ENCODE assay signal across 8 mouse cellular contexts in the genomic region with DNA sequence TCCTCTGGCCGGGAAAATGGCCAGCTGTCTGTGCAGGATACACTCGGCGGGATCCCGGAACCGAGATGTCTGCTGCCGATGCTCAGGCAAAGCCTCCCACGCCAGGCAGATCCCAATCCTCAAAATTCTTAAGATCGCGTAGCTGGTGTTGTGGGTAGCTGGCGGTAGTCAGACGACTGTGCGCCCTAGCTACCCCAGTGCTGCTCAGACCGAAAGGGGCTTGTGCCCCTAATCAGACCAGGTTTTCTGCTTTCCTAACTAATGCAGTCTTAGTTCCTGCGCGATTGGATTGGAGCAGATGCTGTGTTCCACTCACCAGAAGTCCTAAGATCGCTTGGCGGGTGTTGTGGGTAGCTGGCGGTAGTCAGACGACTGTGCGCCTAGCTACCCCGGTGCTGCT. TPM values are rescaled to one million over a fixed set of nuclear protein-coding genes. Genes with fewer than 3 reads are reported as not detected.
"Had no signal": no experiment of that assay in that cellular context is flagged by ENCODE, and none has a peak within 500 bp of the region (broad histone marks: within the 10 kb centered on the region; RNA-seq: fewer than 3 reads in every experiment).

No protein-coding gene starts in this region.

RNA-seq across cellular contexts. Expression of a gene that starts 25.0 kb away (rescaled TPM):
- total RNA-seq: common myeloid progenitor, adult 5-6 weeks; granulocyte monocyte progenitor cell, adult 5-6 weeks had no signal
- polyA plus RNA-seq: erythroblast, embryonic 14.5 days; forebrain, embryonic 13.5 days; forebrain, embryonic 14.5 days; forebrain, embryonic 16.5 days; heart, embryonic 10.5 days; heart, embryonic 11.5 days had no signal

RNA-seq across cellular contexts. Expression of a gene that starts 54.1 kb away (rescaled TPM):
- total RNA-seq: granulocyte monocyte progenitor cell, adult 5-6 weeks had no signal
